Mouse (Mus musculus) C2C12 (cell line): ENCODE measurements around the gene Rbfox3.

ENCODE experiments used
- CTCF ChIP-seq: IDR thresholded peaks from one replicate; pipeline ENCODE4 v1.5.1; 2011; ENCODE audit not compliant: control insufficient read depth, insufficient read depth, insufficient read length
- MAX ChIP-seq: IDR thresholded peaks from one replicate; pipeline ENCODE4 v1.6.1; 2011; ENCODE audit warnings: mild to moderate bottlenecking, control low read depth
- MYOD1 ChIP-seq: IDR thresholded peaks from one replicate; pipeline ENCODE4 v1.6.1; 2011; ENCODE audit warnings: low read depth; ENCODE audit not compliant: control insufficient read depth, insufficient read length

DNA sequence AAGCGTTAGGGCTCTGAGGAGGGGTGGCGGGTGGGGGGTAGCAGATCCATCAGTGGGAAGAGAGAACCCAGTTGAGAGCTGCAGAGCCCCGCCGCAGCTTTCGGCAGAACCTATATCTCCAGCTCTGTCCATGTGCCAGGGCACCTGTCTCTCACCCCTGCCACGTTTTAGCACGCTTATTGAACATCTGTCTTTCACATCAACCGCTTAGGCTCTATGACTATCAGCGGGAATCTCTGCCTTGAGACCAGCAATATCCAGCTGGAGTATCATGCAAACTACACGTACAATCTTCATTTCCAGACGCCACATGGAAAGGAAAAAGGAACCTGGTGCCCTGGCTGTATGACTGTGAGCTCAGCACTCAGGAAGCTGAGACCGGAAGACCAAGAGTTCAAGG is 182.6 kb downstream of the Rbfox3 start:
- no peak for TF ChIP-seq CTCF
- no peak for TF ChIP-seq MAX
- TF ChIP-seq MYOD1 = no peak
